Mouse (Mus musculus): ENCODE data around the gene 1700023F06Rik.

1700023F06Rik gene

DNA sequence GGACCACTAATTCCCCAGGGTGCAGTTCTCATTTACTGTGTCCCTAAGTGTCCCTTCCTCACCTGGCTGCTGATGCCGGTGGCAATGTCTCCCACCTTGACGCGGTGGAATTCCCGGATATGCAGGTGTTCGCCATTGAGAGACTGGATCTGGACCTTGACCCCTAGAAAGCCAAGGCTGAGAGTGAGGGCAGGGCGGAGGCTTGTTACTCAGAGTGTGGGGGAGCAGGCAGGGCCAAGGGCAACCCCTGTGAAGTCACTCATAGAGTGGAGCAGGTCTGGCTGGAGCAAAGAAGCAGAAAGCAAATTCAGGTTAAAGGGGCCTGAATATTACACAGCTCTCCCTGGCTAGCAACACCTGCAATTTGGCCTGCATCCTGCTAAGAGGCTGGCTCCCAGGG, 13.1 kb upstream of the 1700023F06Rik start:
- no peak for DNase-seq

DNA sequence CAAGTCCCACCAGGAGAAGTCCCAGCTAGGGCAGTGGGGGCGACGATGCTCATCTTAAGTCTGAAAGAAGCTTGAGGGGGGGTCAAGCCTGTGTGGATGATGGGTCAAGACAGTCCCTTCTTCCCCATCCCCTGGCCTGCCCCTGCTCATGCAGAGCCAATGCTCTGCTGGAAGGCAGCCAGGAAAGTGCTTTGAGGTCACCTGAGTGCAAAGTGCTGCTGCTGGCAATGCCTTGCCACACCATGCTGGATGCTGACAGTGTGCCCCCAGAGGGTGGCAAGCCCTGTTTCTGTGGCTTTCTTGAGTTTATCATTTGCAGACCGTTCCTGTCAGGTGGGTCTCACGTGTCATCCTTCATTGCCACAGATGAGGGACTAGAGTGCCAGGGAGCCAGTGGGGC, 11.6 kb upstream of the 1700023F06Rik start:
- DNase-seq, result no peak

GRCm38 (mm10) chr11:103219259-103219658, 10.9 kb upstream of the 1700023F06Rik start:
- DNase-seq, result no peak

DNA sequence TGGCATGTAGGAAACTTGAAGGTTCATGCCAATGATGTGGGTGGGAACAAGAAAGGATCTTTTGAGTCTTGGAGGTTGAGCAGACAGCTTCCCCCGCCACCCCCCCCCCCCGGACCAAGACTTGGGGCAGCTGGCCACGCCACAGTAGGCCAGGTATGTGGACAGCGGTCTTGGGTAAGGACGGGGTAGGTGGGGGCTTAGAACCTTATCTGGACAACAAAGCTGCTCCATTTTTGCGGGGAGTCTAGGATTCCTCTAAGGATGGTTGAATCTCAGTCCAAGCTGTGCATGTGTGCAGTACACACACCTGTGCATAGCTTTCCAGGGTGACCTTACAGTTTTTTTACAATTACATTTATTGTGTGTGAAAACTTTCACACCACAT, 10.2 kb upstream of the 1700023F06Rik start:
- no peak for DNase-seq

- DNase-seq, result peak; percentile 87
These were observed 9.6 kb upstream of the 1700023F06Rik start, which contains the start of gene Spata32 for GRCm38 (mm10) chr11:103217790-103218516. Spata32 (minus strand) TSS chr11:103218432.

- no peak for DNase-seq
These were observed 7.0 kb upstream of the 1700023F06Rik start for GRCm38 (mm10) chr11:103215355-103215754.

GRCm38 (mm10) chr11:103213712-103214111, 5.4 kb upstream of the 1700023F06Rik start:
- DNase-seq, result no peak

- no peak for DNase-seq
These were observed 1.9 kb upstream of the 1700023F06Rik start for GRCm38 (mm10) chr11:103210291-103210690.

DNA sequence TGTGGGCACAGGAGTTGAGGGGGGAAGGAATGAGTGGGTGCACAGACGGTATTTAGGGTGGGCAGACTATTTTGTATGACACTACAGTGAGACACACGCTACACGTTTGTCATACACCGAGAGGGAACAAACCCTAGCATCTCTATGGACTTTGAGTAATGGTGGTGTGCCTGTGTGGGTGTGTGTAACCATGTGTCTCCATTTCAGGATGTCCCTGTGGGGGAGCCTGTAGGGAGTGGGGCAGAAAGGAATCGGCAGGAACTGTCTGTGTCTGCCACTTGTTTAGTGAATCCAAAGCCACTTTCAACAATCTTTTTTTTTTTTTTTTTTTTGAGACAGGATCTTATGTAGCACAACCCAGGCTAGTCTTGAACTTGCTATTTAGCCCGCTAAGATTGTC, 2.2 kb downstream of the 1700023F06Rik start:
- no peak for DNase-seq

DNA sequence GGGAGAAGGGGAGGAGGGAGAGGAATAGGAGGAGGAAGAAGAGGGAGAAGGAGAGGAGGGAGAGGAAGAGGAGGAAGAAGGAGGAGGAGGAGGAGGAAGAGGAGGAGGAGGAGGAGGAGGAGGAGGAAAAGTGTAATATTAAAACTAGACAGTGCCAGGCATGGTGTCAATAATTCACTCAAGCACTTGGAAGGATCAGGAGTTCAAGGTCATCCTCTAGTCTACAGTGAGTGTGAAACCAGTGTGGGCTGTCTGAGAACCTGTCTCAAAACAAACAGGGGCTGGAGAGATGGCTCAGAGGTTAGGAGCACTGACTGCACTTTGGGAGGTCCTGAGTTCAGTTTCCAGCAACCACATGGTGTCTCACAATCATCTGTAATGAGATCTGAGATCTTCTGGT, 6.0 kb downstream of the 1700023F06Rik start:
- DNase-seq, result no peak

DNA sequence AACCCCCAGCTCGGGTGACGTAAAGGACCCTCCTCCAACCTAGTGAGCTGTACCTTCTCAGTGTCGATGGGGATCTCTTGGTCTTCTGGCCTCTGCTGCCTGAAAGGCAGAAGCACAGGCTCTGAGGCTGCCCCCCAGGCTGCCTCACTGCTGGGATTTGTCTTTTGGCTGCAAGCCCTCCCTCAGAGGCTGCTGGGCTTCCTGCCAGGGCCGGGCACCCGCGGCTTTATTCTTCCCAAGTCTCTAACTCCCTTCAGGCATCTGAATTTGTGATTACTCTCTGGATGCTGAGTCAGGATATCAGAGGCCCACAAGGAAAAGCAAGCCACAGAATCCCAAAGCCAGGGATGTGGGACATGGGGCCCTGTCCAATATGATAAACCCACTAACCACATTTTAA, 6.7 kb downstream of the 1700023F06Rik start:
- DNase-seq, result no peak

GRCm38 (mm10) chr11:103198911-103199803, 9.2 kb downstream of the 1700023F06Rik start:
- DNase-seq, result peak; percentile 16

DNA sequence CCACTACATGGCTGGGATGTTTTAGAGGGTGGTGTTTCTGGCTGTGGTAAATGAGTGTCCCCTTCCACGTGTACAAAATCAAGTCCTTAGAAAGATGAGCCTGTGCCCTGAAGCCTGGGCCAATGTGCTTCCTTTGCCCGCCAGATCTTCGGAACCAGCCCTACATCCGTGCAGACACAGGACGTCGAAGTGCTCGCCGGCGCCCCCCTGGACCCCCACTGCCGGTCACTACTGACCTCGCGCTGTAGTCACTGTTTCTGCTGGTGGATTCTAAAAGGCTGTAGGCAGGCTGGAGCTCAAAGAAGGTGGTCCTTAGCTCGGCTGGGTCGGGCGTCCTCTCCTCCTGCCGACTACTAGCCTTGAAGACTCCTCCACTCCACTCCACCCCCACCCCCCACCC, 10.0 kb downstream of the 1700023F06Rik start:
- peak; percentile 24 for DNase-seq

- no peak for DNase-seq
These were observed 11.0 kb downstream of the 1700023F06Rik start for GRCm38 (mm10) chr11:103197340-103197739.

DNA sequence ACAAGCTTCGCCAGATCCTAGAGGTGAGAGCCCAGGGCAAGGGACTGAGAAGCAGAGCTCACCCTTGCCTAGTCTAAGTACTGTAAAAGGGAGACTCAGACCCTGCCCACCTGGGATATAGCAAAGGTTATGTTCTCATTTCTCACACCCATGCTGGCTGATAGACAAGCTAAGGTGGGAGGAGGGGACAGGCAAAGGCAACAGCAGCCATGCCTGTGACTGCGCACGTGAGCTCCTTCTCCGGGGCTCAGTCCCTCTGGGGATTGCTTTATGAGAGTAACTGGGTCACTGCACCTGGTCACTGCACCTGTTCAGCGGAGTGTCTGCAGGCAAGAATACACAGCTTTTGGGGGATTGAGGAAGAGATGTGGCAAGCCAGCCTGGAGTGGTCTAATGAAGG, 12.7 kb downstream of the 1700023F06Rik start:
- no peak for DNase-seq

DNA sequence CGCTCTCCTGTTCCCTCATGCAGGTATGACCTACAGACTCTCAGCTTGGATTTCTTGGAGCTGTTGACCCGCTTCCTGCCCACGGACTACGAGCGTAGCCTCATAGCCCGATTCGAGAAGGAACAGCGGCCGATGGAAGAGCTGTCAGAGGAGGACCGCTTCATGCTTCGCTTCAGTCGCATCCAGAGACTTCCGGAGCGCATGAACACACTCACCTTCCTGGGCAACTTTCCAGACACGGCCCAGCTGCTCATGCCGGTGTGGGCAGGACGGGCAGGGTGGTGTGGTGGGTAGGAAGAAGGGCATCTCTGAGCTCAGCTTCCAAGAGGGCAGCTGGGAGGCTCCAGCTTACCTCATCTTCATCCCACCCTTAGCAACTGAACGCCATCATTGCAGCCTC, 13.1 kb downstream of the 1700023F06Rik start:
- no peak for DNase-seq

- no peak for DNase-seq
These were observed 14.6 kb downstream of the 1700023F06Rik start for GRCm38 (mm10) chr11:103193825-103194168.

GRCm38 (mm10) chr11:103192956-103193824, 15.2 kb downstream of the 1700023F06Rik start:
- DNase-seq, result no peak

- DNase-seq, result no peak
These were observed 16.0 kb downstream of the 1700023F06Rik start for GRCm38 (mm10) chr11:103192230-103192955.

- peak; percentile 82 for DNase-seq
These were observed 23.5 kb downstream of the 1700023F06Rik start for GRCm38 (mm10) chr11:103184891-103185290.

- DNase-seq, result no peak
These were observed 26.4 kb downstream of the 1700023F06Rik start for GRCm38 (mm10) chr11:103181911-103182310.

- no peak for DNase-seq
These were observed 27.0 kb downstream of the 1700023F06Rik start for GRCm38 (mm10) chr11:103181349-103181748.
